Mouse (Mus musculus) left cerebral cortex, adult 8-10 months (tissue): ENCODE results near the gene Ccdc28b. TPM values are rescaled to one million over a fixed set of nuclear protein-coding genes. Genes with fewer than 3 reads are reported as not detected.

Experiments
- DNase-seq, 2 experiments: peaks; one replicate each; pipeline ENCODE4 v3.0.0; 2022; ENCODE audit warnings: low spot score in 2 of 2
- total RNA-seq, 4 experiments: library from RNA; stranded (reverse); gene quantifications; 2 replicates each; pipeline ENCODE4 v1.2.4; 2022

Gene Ccdc28b
- total RNA-seq, 4 experiments from 2014 or later: 46.9 to 51.5 (median 49.4) TPM

- DNase-seq: peak; percentile 71 to 93
Measured at GRCm38 (mm10) chr4:129624281-129625028, 708 bp upstream of the Ccdc28b start.

GRCm38 (mm10) chr4:129622803-129623535 is 778 bp downstream of the Ccdc28b start:
- DNase-seq: no peak

GRCm38 (mm10) chr4:129622120-129622802 is 1.5 kb downstream of the Ccdc28b start:
- no peak for DNase-seq

GRCm38 (mm10) chr4:129621283-129621841 is 2.4 kb downstream of the Ccdc28b start:
- no peak for DNase-seq

GRCm38 (mm10) chr4:129620419-129621282 is 3.1 kb downstream of the Ccdc28b start:
- no peak for DNase-seq

- peak; percentile 92 to 97 for DNase-seq
Measured at GRCm38 (mm10) chr4:129618786-129619691, 4.7 kb downstream of the Ccdc28b start, which contains the start of gene Iqcc. Gene Iqcc, minus strand, starts transcription at chr4:129619099.

- no peak for DNase-seq
Measured at GRCm38 (mm10) chr4:129618031-129618430, 5.7 kb downstream of the Ccdc28b start.

GRCm38 (mm10) chr4:129617121-129617641 is 6.6 kb downstream of the Ccdc28b start:
- no peak for DNase-seq

GRCm38 (mm10) chr4:129616631-129617030 is 7.1 kb downstream of the Ccdc28b start:
- no peak for DNase-seq

- DNase-seq: no peak
Measured at GRCm38 (mm10) chr4:129615801-129616290, 7.9 kb downstream of the Ccdc28b start.

- no peak for DNase-seq
Measured at GRCm38 (mm10) chr4:129614093-129614492, 9.7 kb downstream of the Ccdc28b start, which contains the start of gene Dcdc2b. Gene Dcdc2b, minus strand, starts transcription at chr4:129614257.

- no peak for DNase-seq
Measured at GRCm38 (mm10) chr4:129610472-129610871, 13.3 kb downstream of the Ccdc28b start.

GRCm38 (mm10) chr4:129610026-129610425 is 13.7 kb downstream of the Ccdc28b start:
- DNase-seq: no peak

GRCm38 (mm10) chr4:129609139-129609631 is 14.6 kb downstream of the Ccdc28b start:
- no peak for DNase-seq

GRCm38 (mm10) chr4:129608426-129609025 is 15.2 kb downstream of the Ccdc28b start:
- peak in 1 of 2 experiments; percentile 71 for DNase-seq

GRCm38 (mm10) chr4:129600233-129601158 is 23.3 kb downstream of the Ccdc28b start, which contains the start of the genes Eif3i and Tmem234:
Gene Eif3i, minus strand, starts transcription at chr4:129600648.
Gene Tmem234, plus strand, starts transcription at chr4:129600668.
- DNase-seq: peak; percentile 53 to 74

GRCm38 (mm10) chr4:129588865-129589264 is 34.9 kb downstream of the Ccdc28b start:
- no peak for DNase-seq
